In genomic region chr5:135394004-135394823, GRCm38 (mm10) we compare ENCODE assay signal across 8 mouse cellular contexts. TPM values are rescaled to one million over a fixed set of nuclear protein-coding genes. Genes with fewer than 3 reads are reported as not detected.
DNase-seq lines count a peak whose midpoint lies in the region; TF ChIP-seq lines count a peak whose summit lies in the region.

Gene Pom121 (minus strand): TSS chr5:135394546.

- WGBS in cerebellum, adult 2 months, result under 1% methylated on average over 106 of the region's 110 CpGs
- under 1% methylated on average over 110 of the region's 110 CpGs for WGBS in hindbrain, embryonic 10.5 days

- peak within 1 kb of the TSS; percentile 72 for H3K27ac ChIP-seq in cerebellum, adult 2 months (ENCODE audit: insufficient read depth, low read length)
- peak within 1 kb of the TSS; percentile 98 for H3K27ac ChIP-seq in hindbrain, embryonic 10.5 days

- no peaks in the 10 kb centered on the region for H3K9me3 ChIP-seq in hindbrain, embryonic 10.5 days

- no peak for TF ChIP-seq CTCF in cerebellum, adult 2 months (IDR thresholded peaks at IDR 0.05; ENCODE audit: borderline replicate concordance, insufficient read depth, low read depth, low read length)

- TF ChIP-seq POLR2A in cerebellum, adult 2 months (IDR thresholded peaks at IDR 0.05; ENCODE audit: borderline replicate concordance, insufficient read depth, low read length), result peak; percentile 51; the same call in 1 of the 2 replicates

- peak; percentile 71 for DNase-seq in MEL-GATA-1-ER (ENCODE audit: extremely low read depth, low read depth)
- DNase-seq in cerebellum, adult 2 months, result peak; percentile 83
- peak; percentile 93 for DNase-seq in forelimb bud, embryonic 11.5 days (ENCODE audit: low read depth, low spot score)
- DNase-seq in hindbrain, embryonic 10.5 days (ENCODE audit: low spot score), result peak; percentile 86
- DNase-seq in layer of hippocampus, postnatal 14 days (ENCODE audit: low spot score in 2 of 2), result peak; percentile 75 to 77
- DNase-seq in lung, postnatal 14 days, result peak; percentile 83
- DNase-seq in retina, adult 2 months (ENCODE audit: low read depth, low spot score), result peak; percentile 68
- peak; percentile 83 to 85 for DNase-seq in thymus, postnatal 36 days

- H3K4me3 ChIP-seq in cerebellum, adult 2 months (replicated peaks; ENCODE audit: insufficient read depth, low read depth, low read length), result peak within 1 kb of the TSS; percentile 73
- peak within 1 kb of the TSS; percentile 72 for H3K4me3 ChIP-seq in hindbrain, embryonic 10.5 days

- peaks cover 33% of the 10 kb centered on the region for H3K36me3 ChIP-seq in hindbrain, embryonic 10.5 days

- no peaks in the 10 kb centered on the region for H3K27me3 ChIP-seq in cerebellum, adult 2 months (ENCODE audit: control insufficient read depth, insufficient read depth, low read length)
- H3K27me3 ChIP-seq in hindbrain, embryonic 10.5 days (ENCODE audit: insufficient read depth, poor library complexity, severe bottlenecking), result no peaks in the 10 kb centered on the region

- H3K4me1 ChIP-seq in cerebellum, adult 2 months (ENCODE audit: control insufficient read depth, insufficient read depth, low read length), result no peaks in the 10 kb centered on the region
- peaks cover 24% of the 10 kb centered on the region for H3K4me1 ChIP-seq in hindbrain, embryonic 10.5 days (replicated peaks)

RNA-seq across cellular contexts. Expression of gene Pom121, which starts in this region (rescaled TPM):
- 31.2 and 31.8 TPM in 2 replicates for polyA plus RNA-seq in cerebellum, adult 2 months (2012; rRNA removed)
- 19.5 and 20.9 TPM in 2 replicates for polyA plus RNA-seq in hindbrain, embryonic 10.5 days (2016; fragmentation: Nextera tagmentation; extraction: Ambion mirVana)
- 10 to 100 TPM; 46.1 to 48.1 TPM for total RNA-seq in layer of hippocampus, postnatal 14 days (2021)

Comparison
In these comparisons a context has a peak if more than half of its experiments do, and no peak if none do; other contexts are left out.
1. Peak in every context shown above with its lines: DNase-seq, H3K4me3 ChIP-seq and H3K27ac ChIP-seq.